Mouse (Mus musculus): Measurements from ENCODE around the gene Fsip1.

Gene Fsip1

GRCm38 (mm10) chr2:118111116-118111487 is 145.7 kb downstream of the Fsip1 start:
- DNase-seq (ENCODE audit: low read depth in 1 of 2, low spot score in 2 of 2): peak; percentile 71 to 83

- DNase-seq (ENCODE audit: low read depth in 1 of 2, low spot score in 2 of 2): no peak
Observed at GRCm38 (mm10) chr2:118110225-118110915, 146.4 kb downstream of the Fsip1 start.

- DNase-seq (ENCODE audit: low read depth in 1 of 2, low spot score in 2 of 2): no peak
Observed at GRCm38 (mm10) chr2:118102169-118102568, 154.6 kb downstream of the Fsip1 start.

GRCm38 (mm10) chr2:118099104-118099503 is 157.7 kb downstream of the Fsip1 start:
- no peak for DNase-seq (ENCODE audit: low read depth in 1 of 2, low spot score in 2 of 2)

GRCm38 (mm10) chr2:118091226-118091625 is 165.5 kb downstream of the Fsip1 start:
- DNase-seq (ENCODE audit: low read depth in 1 of 2, low spot score in 2 of 2): no peak

GRCm38 (mm10) chr2:118087044-118087726 is 169.6 kb downstream of the Fsip1 start:
- DNase-seq (ENCODE audit: low read depth in 1 of 2, low spot score in 2 of 2): no peak

- no peak for DNase-seq (ENCODE audit: low read depth in 1 of 2, low spot score in 2 of 2)
Observed at GRCm38 (mm10) chr2:118085647-118086046, 171.1 kb downstream of the Fsip1 start.

- DNase-seq (ENCODE audit: low read depth in 1 of 2, low spot score in 2 of 2): no peak
Observed at GRCm38 (mm10) chr2:118084693-118085092, 172.1 kb downstream of the Fsip1 start.

- DNase-seq (ENCODE audit: low read depth in 1 of 2, low spot score in 2 of 2): no peak
Observed at GRCm38 (mm10) chr2:118083652-118084051, 173.1 kb downstream of the Fsip1 start.

- no peak for DNase-seq (ENCODE audit: low read depth in 1 of 2, low spot score in 2 of 2)
Observed at GRCm38 (mm10) chr2:118081581-118081980, 175.2 kb downstream of the Fsip1 start.
